In the genomic region with DNA sequence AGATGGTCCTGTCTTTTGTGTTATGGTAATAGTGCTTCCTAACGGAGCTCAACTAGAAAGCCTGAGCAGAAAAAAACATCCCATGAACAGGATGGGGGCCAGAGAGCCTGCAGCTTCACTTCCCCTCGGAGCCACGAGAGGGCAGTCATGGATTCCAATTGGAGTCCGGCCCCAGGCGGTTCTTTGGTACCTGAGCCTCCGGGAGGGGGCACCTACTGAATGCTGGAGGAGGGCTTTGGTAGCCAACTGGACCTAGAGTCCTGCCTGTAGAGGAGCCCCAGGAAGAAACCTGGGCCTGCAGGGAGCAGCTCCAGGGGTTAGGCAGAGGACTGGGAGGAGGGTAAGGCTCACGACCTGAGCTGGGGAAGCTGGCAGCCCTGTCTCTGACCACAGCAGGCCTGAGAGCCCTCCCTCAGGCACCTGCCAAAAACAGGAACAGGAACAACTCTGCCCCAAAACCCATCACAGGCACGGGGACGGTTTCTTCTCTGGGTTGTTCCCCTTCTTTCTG, we compare ENCODE assay signal across 8 mouse cellular contexts. TPM values are rescaled to one million over a fixed set of nuclear protein-coding genes. Genes with fewer than 3 reads are reported as not detected.
DNase-seq lines count a peak whose midpoint lies in the region; ATAC-seq and TF ChIP-seq lines count a peak whose summit lies in the region.

No protein-coding gene starts in this region.

- H3K4me2 ChIP-seq in embryonic facial prominence, embryonic 12.5 days (replicated peaks), result peak overlapping the region; percentile 8; the same call in 1 of the 2 replicates
- peak overlapping the region; percentile 22 for H3K4me2 ChIP-seq in limb, embryonic 13.5 days (replicated peaks)
- H3K4me2 ChIP-seq in midbrain, embryonic 16.5 days (ENCODE audit: low read length), result peak overlapping the region; percentile 20; the same call in 1 of the 2 replicates

- H3K9me3 ChIP-seq in embryonic facial prominence, embryonic 12.5 days, result no peaks in the 10 kb centered on the region
- H3K9me3 ChIP-seq in limb, embryonic 13.5 days, result no peaks in the 10 kb centered on the region
- no peaks in the 10 kb centered on the region for H3K9me3 ChIP-seq in midbrain, embryonic 16.5 days (replicated peaks; ENCODE audit: control insufficient read depth, low read length, poor library complexity, severe bottlenecking)

- TF ChIP-seq CTCF in spleen, adult 2 months (IDR thresholded peaks at IDR 0.05; ENCODE audit: extremely low read depth, insufficient read depth, insufficient read length, insufficient replicate concordance), result peak; percentile 93

- H3K36me3 ChIP-seq in embryonic facial prominence, embryonic 12.5 days, result no peaks in the 10 kb centered on the region
- no peaks in the 10 kb centered on the region for H3K36me3 ChIP-seq in limb, embryonic 13.5 days
- no peaks in the 10 kb centered on the region for H3K36me3 ChIP-seq in midbrain, embryonic 16.5 days (ENCODE audit: control insufficient read depth, insufficient read depth, low read length)
- peaks cover 16% of the 10 kb centered on the region for H3K36me3 ChIP-seq in spleen, adult 2 months (ENCODE audit: control insufficient read depth, insufficient read depth, low read length)

- ATAC-seq in embryonic facial prominence, embryonic 12.5 days (ENCODE audit: insufficient number of reproducible peaks, insufficient read depth, low FRiP score, low TSS enrichment), result peak; percentile 59; the same call in 1 of the 2 replicates
- peak; percentile 62 for ATAC-seq in limb, embryonic 13.5 days (ENCODE audit: low FRiP score, low read depth)
- peak; percentile 67 for ATAC-seq in midbrain, embryonic 16.5 days

- TF ChIP-seq POLR2A in spleen, adult 2 months (IDR thresholded peaks at IDR 0.05; ENCODE audit: low read depth, low read length), result no peak

- WGBS in embryonic facial prominence, embryonic 12.5 days, result 9% methylated on average over 9 of the region's 9 CpGs
- 9% methylated on average over 9 of the region's 9 CpGs for WGBS in limb, embryonic 13.5 days
- WGBS in midbrain, embryonic 16.5 days, result 7% methylated on average over 9 of the region's 9 CpGs
- WGBS in spleen, adult 2 months, result 3% methylated on average over 9 of the region's 9 CpGs

- 0 out of 2 replicates have a peak overlapping the region, but pooled peaks have one; percentile 3 for H3K9ac ChIP-seq in embryonic facial prominence, embryonic 12.5 days
- 0 out of 2 replicates have a peak overlapping the region, but pooled peaks have one; percentile 5 for H3K9ac ChIP-seq in limb, embryonic 13.5 days
- no peak overlapping the region for H3K9ac ChIP-seq in midbrain, embryonic 16.5 days (ENCODE audit: low read depth, low read length)

- H3K27me3 ChIP-seq in embryonic facial prominence, embryonic 12.5 days, result 0 out of 2 replicates have a peak, but pooled peaks cover 3% of the 10 kb centered on the region
- H3K27me3 ChIP-seq in limb, embryonic 13.5 days, result 0 out of 2 replicates have a peak, but pooled peaks cover 2% of the 10 kb centered on the region
- H3K27me3 ChIP-seq in midbrain, embryonic 16.5 days (ENCODE audit: control insufficient read depth, insufficient read depth, low read depth, low read length), result no peaks in the 10 kb centered on the region
- H3K27me3 ChIP-seq in spleen, adult 2 months (ENCODE audit: control insufficient read depth, insufficient read depth, low read length), result no peaks in the 10 kb centered on the region

- no peak overlapping the region for H3K4me3 ChIP-seq in embryonic facial prominence, embryonic 12.5 days
- no peak overlapping the region for H3K4me3 ChIP-seq in limb, embryonic 13.5 days
- no peak overlapping the region for H3K4me3 ChIP-seq in midbrain, embryonic 16.5 days (ENCODE audit: low read depth, low read length)
- peak overlapping the region; percentile 27; the same call in 1 of the 2 replicates for H3K4me3 ChIP-seq in spleen, adult 2 months (ENCODE audit: extremely low read depth, insufficient read depth, insufficient read length)

- DNase-seq in 3134 (ENCODE audit: extremely low read depth, insufficient read length, low spot score), result peak; percentile 73
- DNase-seq in adrenal gland, postnatal 25 days, result peak; percentile 92
- DNase-seq in heart, adult 8-10 months (ENCODE audit: low spot score), result peak; percentile 94
- DNase-seq in kidney, adult 8-10 months, result peak; percentile 80 to 90
- DNase-seq in spleen, adult 2 months (ENCODE audit: low read depth in 1 of 2, low spot score in 2 of 2), result peak; percentile 81 to 90

- no peak overlapping the region for H3K27ac ChIP-seq in embryonic facial prominence, embryonic 12.5 days
- H3K27ac ChIP-seq in limb, embryonic 13.5 days, result no peak overlapping the region
- no peak overlapping the region for H3K27ac ChIP-seq in midbrain, embryonic 16.5 days (ENCODE audit: low read length)
- peak overlapping the region; percentile 95 for H3K27ac ChIP-seq in spleen, adult 2 months (ENCODE audit: insufficient read depth, low read length)

- peaks cover 16% of the 10 kb centered on the region for H3K4me1 ChIP-seq in embryonic facial prominence, embryonic 12.5 days
- peaks cover 36% of the 10 kb centered on the region for H3K4me1 ChIP-seq in limb, embryonic 13.5 days
- H3K4me1 ChIP-seq in midbrain, embryonic 16.5 days (ENCODE audit: control insufficient read depth, insufficient read depth, low read length), result peaks cover 2% of the 10 kb centered on the region; the same call in 1 of the 2 replicates
- H3K4me1 ChIP-seq in spleen, adult 2 months (ENCODE audit: control insufficient read depth, insufficient read depth, insufficient read length), result peaks cover 9% of the 10 kb centered on the region; the same call in 1 of the 2 replicates

RNA-seq across cellular contexts. Expression of gene Ttc7, which starts 32.4 kb away (rescaled TPM):
- total RNA-seq in adrenal gland, postnatal 25 days (2021), result 7.8 and 12.3 TPM in 2 replicates
- polyA plus RNA-seq in embryonic facial prominence, embryonic 12.5 days (2016; fragmentation: Nextera tagmentation; extraction: Ambion mirVana), result 4.8 and 5.8 TPM in 2 replicates
- 10 to 100 TPM; 19.2 to 31.4 (median 26.0) TPM for total RNA-seq in heart, adult 8-10 months (2022)
- polyA plus RNA-seq in limb, embryonic 13.5 days (2015; fragmentation: Nextera tagmentation; extraction: Ambion mirVana), result 4.1 and 4.3 TPM in 2 replicates
- polyA plus RNA-seq in midbrain, embryonic 16.5 days (2015; fragmentation: Nextera tagmentation; extraction: Ambion mirVana), result 4.2 and 6.4 TPM in 2 replicates
- polyA plus RNA-seq in spleen, adult 2 months (2012; rRNA removed), result 88.6 and 234 TPM in 2 replicates

RNA-seq across cellular contexts. Expression of gene Mcfd2, which starts 49.3 kb away (rescaled TPM):
- total RNA-seq in adrenal gland, postnatal 25 days (2021), result 264 and 267 TPM in 2 replicates
- polyA plus RNA-seq in embryonic facial prominence, embryonic 12.5 days (2016; fragmentation: Nextera tagmentation; extraction: Ambion mirVana), result 77.9 and 85.1 TPM in 2 replicates
- total RNA-seq in heart, adult 8-10 months (2022), result 10 to 100 TPM; 56.1 to 70.7 (median 59.8) TPM
- 85.3 TPM in 2 replicates for polyA plus RNA-seq in limb, embryonic 13.5 days (2015; fragmentation: Nextera tagmentation; extraction: Ambion mirVana)
- polyA plus RNA-seq in midbrain, embryonic 16.5 days (2015; fragmentation: Nextera tagmentation; extraction: Ambion mirVana), result 44.6 and 48.1 TPM in 2 replicates
- polyA plus RNA-seq in spleen, adult 2 months (2012; rRNA removed), result 38.5 and 47.0 TPM in 2 replicates

Comparison
In these comparisons a context has a peak if more than half of its experiments do, and no peak if none do; other contexts are left out.
1. RNA of gene Ttc7, which starts 32.4 kb away (polyA plus RNA-seq): 88.6 to 234 TPM in spleen, adult 2 months; 4.8 to 5.8 TPM in embryonic facial prominence, embryonic 12.5 days, 4.2 to 6.4 TPM in midbrain, embryonic 16.5 days and 4.1 to 4.3 TPM in limb, embryonic 13.5 days; every median in the first group is over 10 times any median in the second.
2. Peak in every context shown above with its lines, with median percentiles within 50 percentile points of each other: DNase-seq, ATAC-seq and H3K4me2 ChIP-seq.